Mouse (Mus musculus) spleen, adult 12 weeks (tissue): ENCODE data around the gene Mbnl1.

Experiments used
- DNase-seq: peaks from one replicate; pipeline ENCODE4 v3.0.0; 2022; ENCODE audit warnings: low spot score

Gene Mbnl1

GRCm38 (mm10) chr3:60614516-60614915 lies 141.9 kb downstream of the Mbnl1 start:
- DNase-seq = no peak

DNA sequence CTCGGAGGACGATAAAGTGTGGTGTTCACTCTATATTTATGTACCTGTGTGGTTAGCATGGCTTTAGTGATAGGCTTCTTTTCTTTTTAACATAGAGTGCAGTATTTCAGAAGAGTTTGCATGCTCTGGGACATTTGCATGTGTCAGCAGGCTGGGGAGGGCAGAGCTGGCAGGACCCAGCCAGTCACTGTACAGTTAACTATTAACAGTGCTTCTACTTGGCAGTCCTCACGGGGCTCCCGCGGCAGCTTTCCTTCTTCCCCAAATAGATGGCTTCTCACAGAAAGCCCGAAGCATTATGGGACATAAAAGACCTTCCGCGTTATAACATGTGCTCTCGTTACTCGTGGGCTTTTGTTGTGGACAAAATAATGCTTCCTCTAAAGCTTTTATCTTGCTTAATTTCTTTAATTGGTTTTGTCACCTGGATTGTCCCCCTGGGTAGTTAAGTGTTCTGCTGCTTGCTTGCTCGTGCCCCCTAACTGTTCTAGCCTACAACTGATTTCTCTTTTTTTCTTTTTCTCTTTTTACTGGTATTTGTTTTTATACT lies 142.5 kb downstream of the Mbnl1 start:
- DNase-seq = no peak

DNA sequence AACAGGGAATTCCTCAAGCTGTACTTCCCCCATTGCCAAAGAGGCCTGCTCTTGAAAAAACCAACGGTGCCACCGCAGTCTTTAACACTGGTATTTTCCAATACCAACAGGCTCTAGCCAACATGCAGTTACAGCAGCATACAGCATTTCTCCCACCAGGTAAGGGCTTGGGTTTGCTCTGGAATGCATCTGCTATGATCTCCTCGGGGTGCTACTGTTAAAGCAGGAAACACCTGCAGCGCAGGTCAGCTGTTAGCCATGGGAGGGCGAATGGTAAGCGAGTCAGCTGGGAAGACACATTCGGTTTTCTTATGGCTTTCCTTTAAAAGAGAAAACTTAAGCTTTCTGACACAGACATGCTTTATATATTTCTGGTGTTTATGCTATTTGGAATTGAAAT lies 143.0 kb downstream of the Mbnl1 start:
- DNase-seq = no peak

- DNase-seq = no peak
These were observed 143.5 kb downstream of the Mbnl1 start for GRCm38 (mm10) chr3:60616147-60616546.

- DNase-seq = no peak
These were observed 145.0 kb downstream of the Mbnl1 start for GRCm38 (mm10) chr3:60617643-60618042.

DNA sequence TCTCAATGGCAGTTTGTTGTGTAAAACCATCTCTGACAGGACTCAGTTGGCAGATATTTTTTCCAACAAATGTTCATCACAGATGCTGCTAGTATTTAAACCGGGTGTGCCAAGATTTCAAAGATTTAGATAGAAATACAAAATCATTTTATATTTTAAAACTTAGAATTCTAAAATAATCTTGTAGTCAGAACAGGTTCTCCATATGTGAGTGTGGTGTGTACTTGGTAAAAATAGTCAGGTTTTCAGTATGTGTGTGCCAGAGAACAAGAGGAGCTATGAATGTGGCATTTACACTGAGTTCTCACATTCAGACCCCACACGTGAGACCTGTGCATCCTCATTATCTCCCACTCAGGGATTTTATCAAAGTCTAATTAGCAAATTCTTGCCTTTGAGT lies 147.6 kb downstream of the Mbnl1 start:
- DNase-seq = no peak

DNA sequence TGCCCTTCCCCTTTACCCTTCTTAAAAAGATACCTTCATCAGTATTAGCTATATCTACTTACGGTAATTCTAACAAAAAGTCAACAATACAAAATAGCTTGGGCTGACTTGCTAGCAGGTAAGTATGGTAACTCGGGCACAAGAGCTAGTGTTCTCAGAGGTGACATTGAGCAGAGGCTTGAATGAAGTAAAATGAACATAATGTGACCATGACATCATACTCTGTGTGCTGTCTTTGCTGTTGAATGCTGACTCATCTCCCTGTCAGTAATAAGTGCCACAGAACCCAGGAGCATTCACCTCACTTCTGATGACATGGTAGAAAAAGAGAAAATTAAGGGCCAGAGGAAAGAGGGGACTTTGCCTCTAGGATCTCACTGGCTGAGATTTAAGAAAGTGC lies 158.6 kb downstream of the Mbnl1 start:
- no peak for DNase-seq

DNA sequence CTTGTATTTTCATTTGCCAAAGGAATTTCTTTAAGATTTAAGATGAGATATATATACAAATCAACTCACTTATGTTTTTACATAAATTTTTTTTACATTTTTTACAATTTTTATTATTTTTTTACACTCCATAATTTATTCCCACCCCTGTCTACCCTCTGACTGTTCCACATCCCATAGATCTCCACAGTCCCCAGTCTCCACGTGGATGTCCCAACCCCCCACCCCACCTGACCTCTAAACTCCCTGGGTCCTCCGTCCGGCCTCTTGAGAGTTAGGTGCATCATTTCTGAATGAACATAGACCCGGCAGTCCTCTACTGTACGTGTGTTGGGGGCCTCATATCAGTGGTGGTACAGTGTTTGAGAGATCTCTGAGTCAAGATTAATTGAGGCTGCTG lies 159.1 kb downstream of the Mbnl1 start:
- DNase-seq = no peak

DNA sequence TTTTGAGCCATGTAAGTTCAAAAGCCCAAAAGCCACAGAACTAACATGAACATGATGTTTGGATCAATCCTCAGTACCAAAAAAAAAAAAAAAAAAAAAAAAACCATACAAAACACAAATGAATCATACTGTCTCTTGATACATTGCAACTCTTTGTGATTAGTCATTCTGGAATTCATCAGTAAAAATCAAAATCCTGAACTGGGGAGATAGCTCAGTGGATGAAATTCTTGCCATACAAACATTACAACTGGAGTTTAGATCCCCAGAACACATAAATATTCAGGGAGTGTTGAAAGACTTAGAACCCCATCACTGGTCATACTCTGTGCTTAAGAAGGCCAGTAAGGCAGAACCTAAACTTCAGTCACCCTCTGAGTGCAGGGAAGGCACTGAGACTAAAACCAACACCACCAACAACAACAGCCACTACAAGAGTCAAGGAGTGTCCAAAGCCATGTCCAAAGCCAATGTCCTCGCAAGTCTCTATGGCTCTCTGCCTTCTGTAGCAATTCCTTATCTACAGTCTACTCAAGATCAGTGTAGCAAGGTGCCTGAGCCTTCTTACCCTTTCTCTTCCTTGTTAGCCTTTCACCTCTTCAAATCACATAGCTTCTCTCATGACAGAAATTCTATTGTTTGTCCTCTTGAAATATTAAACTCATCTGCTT lies 160.3 kb downstream of the Mbnl1 start:
- DNase-seq = no peak

DNA sequence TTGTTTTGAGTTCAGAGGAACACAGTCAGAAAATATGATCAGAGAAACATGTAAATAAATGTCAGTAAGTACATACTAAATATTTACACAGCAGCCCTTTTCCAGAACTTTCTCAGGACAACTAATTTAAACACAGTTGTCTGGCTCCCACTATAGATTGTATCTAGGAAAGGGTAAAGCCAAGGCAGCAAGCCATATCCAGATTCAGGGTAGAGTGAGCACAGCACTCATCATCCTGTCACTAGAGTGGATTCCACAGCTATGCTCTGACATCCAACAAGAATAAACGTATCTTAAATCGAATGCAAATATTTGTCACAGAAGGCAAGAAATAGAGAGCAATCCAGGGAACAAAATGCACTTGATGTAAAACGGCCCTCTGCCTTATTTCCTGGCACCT lies 165.9 kb downstream of the Mbnl1 start:
- DNase-seq = no peak

GRCm38 (mm10) chr3:60639135-60639534 lies 166.5 kb downstream of the Mbnl1 start:
- no peak for DNase-seq

DNA sequence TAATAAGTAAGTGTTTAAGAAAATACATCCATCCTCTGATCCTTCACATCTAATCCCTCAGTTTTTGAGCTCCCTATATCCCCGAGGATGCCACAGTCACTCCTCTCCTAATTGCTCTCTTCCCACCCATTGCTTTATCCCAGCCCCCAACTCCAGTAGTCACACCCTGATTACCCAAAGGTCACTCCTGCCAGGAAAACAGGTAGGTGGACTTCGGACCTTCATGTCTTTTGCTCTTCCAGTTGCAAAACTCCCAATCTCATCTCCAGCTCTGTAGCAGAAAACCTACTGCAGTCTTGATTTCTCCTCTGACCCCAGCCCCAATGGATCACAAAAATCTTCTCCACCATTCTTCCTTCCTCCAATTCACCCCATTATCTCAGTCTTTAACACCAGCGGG lies 169.6 kb downstream of the Mbnl1 start:
- no peak for DNase-seq

GRCm38 (mm10) chr3:60645531-60645930 lies 172.9 kb downstream of the Mbnl1 start:
- DNase-seq = no peak

DNA sequence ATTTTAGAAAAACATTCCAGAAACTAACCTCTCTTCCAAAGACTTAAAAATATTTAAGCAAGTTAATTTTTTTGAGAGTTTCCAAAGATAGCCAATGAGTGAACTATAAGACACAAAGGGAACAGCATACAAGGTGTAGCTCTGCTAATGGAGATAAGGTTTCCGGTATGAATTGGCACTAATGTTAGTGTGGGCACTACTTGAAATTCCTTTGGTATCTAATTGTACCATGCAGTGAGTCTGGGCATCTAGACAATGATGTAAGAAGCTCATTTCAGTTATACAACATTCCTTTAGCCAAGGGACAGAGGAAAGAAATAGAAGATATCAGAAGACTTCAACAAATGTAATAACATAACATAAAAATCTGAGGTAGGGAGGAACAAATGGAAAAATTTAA lies 175.7 kb downstream of the Mbnl1 start:
- no peak for DNase-seq

DNA sequence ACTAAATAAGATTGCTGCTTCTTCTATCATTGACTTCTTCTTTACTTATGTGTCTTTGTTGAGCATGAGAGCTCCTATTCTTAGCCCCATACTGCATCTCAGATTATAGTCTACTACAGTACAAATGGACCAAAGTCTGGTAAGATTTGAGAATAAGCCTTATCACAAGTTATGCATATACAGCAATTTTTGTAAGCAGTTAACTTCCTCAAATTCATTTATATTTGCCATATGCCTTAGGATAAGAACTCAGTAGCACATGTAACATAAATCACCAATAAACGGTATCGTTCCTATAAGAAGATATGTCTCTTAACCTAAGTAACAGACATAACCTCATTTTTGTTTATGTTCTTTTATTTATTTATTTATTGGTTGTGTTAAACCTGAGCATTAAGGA lies 188.1 kb downstream of the Mbnl1 start:
- no peak for DNase-seq
